Mouse (Mus musculus) embryonic fibroblast, embryonic 13.5 days (primary cell): Measurements from ENCODE around the gene Ccrl2.

ENCODE experiments used
- CTCF ChIP-seq: IDR thresholded peaks from 2 replicates; pipeline ENCODE4 v1.5.1; 2011; ENCODE audit warnings: mild to moderate bottlenecking, control low read depth, low read length, moderate library complexity, borderline replicate concordance; ENCODE audit not compliant: insufficient read depth
- POLR2A ChIP-seq: IDR thresholded peaks from 2 replicates; pipeline ENCODE4 v1.6.1; 2011; ENCODE audit warnings: low read depth, mild to moderate bottlenecking, control low read depth, low read length, moderate library complexity

DNA sequence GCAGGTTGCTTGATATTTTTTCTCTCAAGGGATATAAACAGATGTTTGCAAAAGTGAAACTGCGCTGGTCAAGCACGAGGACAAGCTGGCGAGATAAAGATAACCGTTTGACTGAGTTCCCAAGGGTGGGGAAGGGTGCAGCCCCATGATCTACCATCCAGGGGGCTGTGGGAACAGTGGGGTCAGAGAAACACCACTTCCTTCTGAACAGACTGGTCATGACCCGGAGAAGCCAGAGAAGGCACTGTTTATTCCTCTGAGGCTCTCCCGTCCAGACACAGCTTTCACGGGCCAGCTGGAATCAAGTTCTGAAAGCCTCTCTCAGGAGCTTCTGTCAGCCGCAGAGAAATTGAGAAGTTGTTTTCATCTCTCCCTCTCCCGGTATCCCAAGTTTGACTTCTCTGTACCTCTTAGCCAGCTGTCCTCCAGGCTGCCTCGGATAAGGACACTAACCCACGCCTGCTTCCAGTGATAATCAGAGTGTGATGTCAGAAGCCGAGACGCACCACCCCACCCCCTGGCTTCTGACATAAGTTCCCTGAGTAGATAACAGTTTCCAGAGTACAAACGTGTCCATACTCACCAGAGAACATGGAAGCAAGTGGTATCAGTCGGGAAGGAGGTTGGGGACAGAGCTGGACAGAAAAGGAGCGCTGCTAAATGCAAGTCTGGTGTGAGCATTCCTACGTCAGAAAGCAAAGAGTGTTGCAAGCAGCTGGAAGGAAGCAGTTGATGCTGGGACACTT lies at the start of gene Ccrl2:
- TF ChIP-seq POLR2A = no peak
- no peak for TF ChIP-seq CTCF
